Mouse (Mus musculus) activated CD4-positive, CD25-positive, alpha-beta regulatory T cell (primary cell): ENCODE results near the gene Btbd35f4. TPM values are rescaled to one million over a fixed set of nuclear protein-coding genes. Genes with fewer than 3 reads are reported as not detected.

Experiments
- polyA plus RNA-seq, 2 experiments: library from polyadenylated mRNA; unstranded; fragments of 100-300 nt; shearing (Covaris generic); gene quantifications; one replicate each; pipeline ENCODE4 v1.2.1; 2017

Btbd35f4 gene
- not detected for polyA plus RNA-seq

DNA sequence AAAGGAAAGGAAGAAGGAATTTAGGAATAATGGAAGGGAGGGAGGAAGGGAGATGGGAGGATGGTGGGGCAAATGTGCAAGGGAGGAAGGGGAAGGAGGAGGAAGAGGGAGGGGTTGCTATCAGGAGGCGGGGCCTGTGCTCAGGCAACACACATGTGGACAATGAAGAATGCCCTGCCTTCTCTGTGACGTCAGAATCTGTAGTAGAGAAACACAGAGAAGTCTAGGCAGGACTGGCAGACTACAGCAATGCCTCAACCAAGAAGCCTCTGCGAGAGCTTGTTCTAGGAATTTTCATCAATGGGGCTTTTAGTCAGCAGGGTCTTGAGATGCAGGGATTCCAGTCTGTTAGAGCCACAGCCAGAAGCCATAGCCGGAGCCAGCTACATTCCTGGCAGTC lies at the start of gene Btbd35f4:
TSS of gene Btbd35f4 (plus strand) at position 301 of the 400 bp plus-strand sequence.

Other genes with a start within 250 kb of the Btbd35f4 start
- gene Btbd35f27, start 151.6 kb downstream of the Btbd35f4 start, polyA plus RNA-seq = not detected